Mouse (Mus musculus) kidney, embryonic 14.5 days (tissue): ENCODE data around the gene Vmn1r188. TPM values are rescaled to one million over a fixed set of nuclear protein-coding genes. Genes with fewer than 3 reads are reported as not detected.
"Not testable (repeated sequence)": the region's sequence is repeated elsewhere in the genome, so short reads cannot be mapped to it uniquely, and the experiment has no call there.

ENCODE experiments used
- ATAC-seq: fragments of 200-750 bp; cut with Nextera tagmentation; 2 replicates; pipeline ENCODE4 v1.8.0; 2017; ENCODE audit warnings: moderate number of reproducible peaks, mild to moderate bottlenecking, moderate TSS enrichment, moderate library complexity; ENCODE audit not compliant: low FRiP score, low TSS enrichment
- H3K27ac ChIP-seq: fragments of 300-500 bp; sonication (generic); 2 replicates; pipeline ENCODE4 v1.5.1; 2014; ENCODE audit warnings: low read depth, mild to moderate bottlenecking, low read length, moderate library complexity, mixed read lengths
- H3K27me3 ChIP-seq: fragments of 300-500 bp; sonication (generic); 2 replicates; pipeline ENCODE4 v1.6.1; 2014; ENCODE audit warnings: mild to moderate bottlenecking, low read length; ENCODE audit not compliant: control insufficient read depth, insufficient read depth
- H3K36me3 ChIP-seq: fragments of 300-500 bp; sonication (generic); 2 replicates; pipeline ENCODE4 v1.6.1; 2014; ENCODE audit warnings: low read length, mixed read lengths; ENCODE audit not compliant: control insufficient read depth, insufficient read depth
- H3K4me1 ChIP-seq: fragments of 300-500 bp; sonication (generic); 2 replicates; pipeline ENCODE4 v1.6.1; 2014; ENCODE audit warnings: low read length, mixed read lengths; ENCODE audit not compliant: control insufficient read depth, insufficient read depth
- H3K4me2 ChIP-seq: fragments of 300-500 bp; sonication (generic); replicated peaks from 2 replicates; pipeline ENCODE4 v1.6.1; 2014; ENCODE audit warnings: low read depth, mild to moderate bottlenecking, low read length
- H3K4me3 ChIP-seq: fragments of 300-500 bp; sonication (generic); 2 replicates; pipeline ENCODE4 v1.5.1; 2014; ENCODE audit warnings: mild to moderate bottlenecking, low read length
- H3K9ac ChIP-seq: fragments of 300-500 bp; sonication (generic); 2 replicates; pipeline ENCODE4 v1.6.1; 2014; ENCODE audit warnings: low read depth, mild to moderate bottlenecking, low read length, moderate library complexity
- H3K9me3 ChIP-seq: fragments of 300-500 bp; sonication (generic); 2 replicates; pipeline ENCODE4 v1.6.1; 2016; ENCODE audit warnings: low read length; ENCODE audit not compliant: control insufficient read depth
- WGBS: fragments of 180-500 bp; shearing (Covaris S2); extraction: QIAGEN DNeasy Blood & Tissue Kit; methylation state at CpG from one replicate; pipeline ENCODE4 v1.1.7; 2014; 5-methylcytosine and 5-hydroxymethylcytosine counted together
- polyA plus RNA-seq: library from polyadenylated mRNA; unstranded; fragments of >200 nt; fragmentation: Nextera tagmentation; extraction: Ambion mirVana; gene quantifications from 2 replicates; pipeline ENCODE4 v1.2.1, GENCODE M21; 2014

The Vmn1r188 gene
- not detected in 2 replicates for polyA plus RNA-seq

GRCm38 (mm10) chr13:22084140-22084539, at the start of gene Vmn1r188:
Vmn1r188 (plus strand) TSS chr13:22084440.
- not testable (repeated sequence) for ATAC-seq, H3K36me3 ChIP-seq, H3K9ac ChIP-seq, H3K27me3 ChIP-seq, H3K9me3 ChIP-seq, H3K4me1 ChIP-seq, H3K4me3 ChIP-seq, H3K27ac ChIP-seq, H3K4me2 ChIP-seq
- 81% methylated on average over 1 of the region's 1 CpGs for WGBS

- 3% methylated on average over 11 of the region's 14 CpGs for WGBS
- peak overlapping the region; percentile 96 for H3K27ac ChIP-seq
- H3K27me3 ChIP-seq, result no peaks in the 10 kb centered on the region
- peak overlapping the region; percentile 45 for H3K4me3 ChIP-seq
- peaks cover 4% of the 10 kb centered on the region; the same call in 1 of the 2 replicates for H3K4me1 ChIP-seq
- H3K36me3 ChIP-seq, result no peaks in the 10 kb centered on the region
- H3K9me3 ChIP-seq, result no peaks in the 10 kb centered on the region
- no peak for ATAC-seq
- H3K9ac ChIP-seq, result peak overlapping the region; percentile 67
- H3K4me2 ChIP-seq, result peak overlapping the region; percentile 48
Measured at GRCm38 (mm10) chr13:22034443-22035266, 49.6 kb upstream of the Vmn1r188 start.

- ATAC-seq, result peak; percentile 98
- WGBS, result under 1% methylated on average over 20 of the region's 69 CpGs
Measured at GRCm38 (mm10) chr13:22035267-22036148, 48.7 kb upstream of the Vmn1r188 start, which contains the start of the genes Hist1h2ah and Hist1h2bk. Hist1h2ah (minus strand) TSS chr13:22035568. Hist1h2bk (plus strand) TSS chr13:22035870.

GRCm38 (mm10) chr13:22036149-22036956, 47.9 kb upstream of the Vmn1r188 start:
- ATAC-seq, result no peak
- H3K27me3 ChIP-seq, result no peaks in the 10 kb centered on the region
- 3% methylated on average over 16 of the region's 23 CpGs for WGBS

More at GRCm38 (mm10) chr13:22035267-22036148, 48.7 kb upstream of the Vmn1r188 start, which contains the start of the genes Hist1h2ah and Hist1h2bk:
- not testable (repeated sequence) for H3K9me3 ChIP-seq, H3K36me3 ChIP-seq, H3K27me3 ChIP-seq
- H3K4me2 ChIP-seq, result peak within 1 kb of the TSS; percentile 72
- peak within 1 kb of the TSS; percentile 96 for H3K27ac ChIP-seq
- H3K4me3 ChIP-seq, result peak within 1 kb of the TSS; percentile 45
- peak within 1 kb of the TSS; percentile 69 for H3K9ac ChIP-seq
- peaks cover 11% of the 10 kb centered on the region for H3K4me1 ChIP-seq

GRCm38 (mm10) chr13:22036986-22037385, 47.3 kb upstream of the Vmn1r188 start:
- H3K9me3 ChIP-seq, result no peaks in the 10 kb centered on the region
- peak overlapping the region; percentile 96 for H3K27ac ChIP-seq
- H3K27me3 ChIP-seq, result no peaks in the 10 kb centered on the region
- H3K4me1 ChIP-seq, result peaks cover 14% of the 10 kb centered on the region
- WGBS, result 60% methylated on average over 3 of the region's 3 CpGs
- peak overlapping the region; percentile 72 for H3K4me2 ChIP-seq
- H3K4me3 ChIP-seq, result peak overlapping the region; percentile 38
- H3K9ac ChIP-seq, result peak overlapping the region; percentile 69
- ATAC-seq, result no peak
- H3K36me3 ChIP-seq, result no peaks in the 10 kb centered on the region

More at GRCm38 (mm10) chr13:22036149-22036956, 47.9 kb upstream of the Vmn1r188 start:
- Histone ChIP-seq H3K9ac (peak overlapping the region; percentile 69), H3K4me1 (peaks cover 13% of the 10 kb centered on the region), H3K9me3 (no peaks in the 10 kb centered on the region), H3K4me2 (peak overlapping the region; percentile 72), H3K27ac (peak overlapping the region; percentile 96), H3K4me3 (peak overlapping the region; percentile 38), H3K36me3 (no peaks in the 10 kb centered on the region)

DNA sequence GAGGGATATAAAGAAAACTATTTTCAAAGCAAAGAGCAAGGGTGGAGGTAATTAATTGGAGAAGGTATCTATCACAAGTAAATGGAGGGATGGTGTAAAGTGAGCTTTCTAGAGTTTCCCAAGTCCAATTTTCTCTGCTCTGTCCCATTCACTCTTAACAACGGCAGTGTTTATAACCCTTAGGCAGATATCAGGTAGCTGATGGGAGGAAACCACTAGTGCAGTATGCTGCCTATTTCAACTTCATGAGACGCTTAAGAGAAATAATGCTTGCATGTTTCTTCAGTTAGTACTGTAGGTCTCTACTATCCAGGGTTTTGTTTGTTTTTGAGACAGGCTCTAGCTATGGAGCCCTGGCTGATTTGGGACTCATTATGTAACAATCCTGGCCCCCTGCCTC, 46.8 kb upstream of the Vmn1r188 start:
- Histone ChIP-seq H3K36me3 (no peaks in the 10 kb centered on the region), H3K4me1 (peaks cover 17% of the 10 kb centered on the region), H3K27ac (peak overlapping the region; percentile 96; the same call in 1 of the 2 replicates), H3K9me3 (no peaks in the 10 kb centered on the region), H3K4me2 (peak overlapping the region; percentile 72; the same call in 1 of the 2 replicates), H3K4me3 (no peak overlapping the region), H3K9ac (no peak overlapping the region; the same call in 1 of the 2 replicates), H3K27me3 (no peaks in the 10 kb centered on the region)
- no peak for ATAC-seq
- WGBS, result 37% methylated on average over 2 of the region's 2 CpGs

- Histone ChIP-seq H3K36me3 (no peaks in the 10 kb centered on the region), H3K4me3 (no peak overlapping the region), H3K4me1 (peaks cover 17% of the 10 kb centered on the region), H3K4me2 (peak overlapping the region; percentile 72; the same call in 1 of the 2 replicates), H3K9ac (no peak overlapping the region), H3K27me3 (no peaks in the 10 kb centered on the region), H3K27ac (peak overlapping the region; percentile 98; the same call in 1 of the 2 replicates), H3K9me3 (no peaks in the 10 kb centered on the region)
- no peak for ATAC-seq
- WGBS, result 64% methylated on average over 5 of the region's 5 CpGs
Measured at GRCm38 (mm10) chr13:22039364-22039763, 44.9 kb upstream of the Vmn1r188 start.

DNA sequence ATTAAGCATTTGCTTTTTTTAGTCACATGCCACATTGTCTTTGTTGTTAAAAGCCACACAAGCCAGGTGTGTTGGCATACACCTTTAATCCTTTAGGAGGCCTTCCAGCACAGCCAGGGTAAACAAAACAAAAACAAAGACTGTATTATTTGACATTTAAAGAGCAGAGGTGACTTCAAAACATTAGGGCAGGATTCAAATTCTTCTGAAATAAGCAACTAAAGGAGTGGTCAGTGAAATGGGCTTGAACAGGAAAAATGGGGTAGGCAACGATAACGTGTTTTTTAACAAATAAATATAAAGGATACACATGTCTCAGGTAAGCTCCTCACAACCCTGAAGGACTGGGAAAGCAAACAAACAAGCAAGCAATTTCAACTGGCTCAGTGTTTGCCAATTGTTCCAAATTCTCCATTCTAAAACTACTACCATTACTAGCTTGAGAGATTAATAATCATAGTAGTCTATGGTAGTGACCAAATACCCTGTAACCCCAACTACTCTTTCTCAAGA, 44.2 kb upstream of the Vmn1r188 start:
- Histone ChIP-seq H3K36me3 (no peaks in the 10 kb centered on the region), H3K27me3 (no peaks in the 10 kb centered on the region), H3K9ac (peak overlapping the region; percentile 69), H3K4me2 (peak overlapping the region; percentile 72), H3K9me3 (no peaks in the 10 kb centered on the region), H3K4me3 (peak overlapping the region; percentile 43), H3K4me1 (peaks cover 17% of the 10 kb centered on the region), H3K27ac (peak overlapping the region; percentile 98)
- 6% methylated on average over 2 of the region's 2 CpGs for WGBS
- ATAC-seq, result no peak
